Comparison of ENCODE assay signal across 15 mouse cellular contexts in the genomic region with DNA sequence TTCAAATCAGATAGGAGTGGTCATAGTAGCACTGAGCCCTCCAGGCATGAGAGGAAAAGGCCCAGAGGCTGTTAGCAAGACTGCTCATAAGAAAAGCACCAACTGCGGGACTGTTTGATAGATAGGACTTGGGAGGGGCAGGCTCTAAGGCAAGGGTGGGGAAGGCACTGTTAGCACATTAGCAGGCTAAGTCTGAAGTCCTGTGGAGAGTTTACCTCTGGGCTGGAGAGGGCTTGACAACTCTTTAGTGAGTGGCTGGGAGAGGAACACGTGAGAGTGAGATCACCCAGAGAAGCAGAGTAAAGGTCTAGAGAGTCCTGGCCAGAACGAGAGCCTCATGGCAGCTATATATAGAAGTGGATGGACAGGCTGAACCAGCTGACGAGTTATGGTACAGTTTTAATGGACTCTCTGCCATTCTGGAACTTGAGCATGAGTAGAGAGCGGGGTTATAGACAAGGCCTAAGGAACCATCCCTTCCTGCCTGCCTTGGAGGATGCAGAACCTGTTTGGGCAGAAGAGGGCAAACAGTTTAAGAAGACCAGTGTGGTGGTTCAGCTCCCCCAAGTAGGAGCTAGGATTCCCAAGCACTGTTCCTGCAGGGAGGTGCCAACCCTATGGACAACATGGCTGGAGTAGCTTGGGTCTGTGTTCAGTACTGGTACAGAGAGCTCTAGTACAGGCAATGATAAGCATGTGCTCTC. TPM values are rescaled to one million over a fixed set of nuclear protein-coding genes. Genes with fewer than 3 reads are reported as not detected.
DNase-seq lines count a peak whose midpoint lies in the region; ATAC-seq lines count a peak whose summit lies in the region.
"Had no signal": no experiment of that assay in that cellular context is flagged by ENCODE, and none has a peak within 500 bp of the region (broad histone marks: within the 10 kb centered on the region; RNA-seq: fewer than 3 reads in every experiment).

No protein-coding gene starts in this region.

- DNase-seq in urinary bladder, postnatal 36 days (ENCODE audit: low spot score in 2 of 2): peak; percentile 37
- no peak for DNase-seq in urinary bladder, adult 2 months (ENCODE audit: low spot score)
- peak; percentile 79 for DNase-seq in lung, postnatal 36 days
- DNase-seq in retina, postnatal 1 day: no peak
- DNase-seq in frontal cortex, adult 2 months (ENCODE audit: extremely low spot score in 1 of 2, low spot score in 1 of 2): no peak
- DNase-seq in thymus, postnatal 25 days: no peak
- DNase-seq: B cell, adult 2 months; cerebellum, adult 9-10 months; forebrain, postnatal 0 days had no signal

- no peaks in the 10 kb centered on the region for H3K36me3 ChIP-seq in liver, embryonic 15.5 days (replicated peaks)
- H3K36me3 ChIP-seq in forebrain, embryonic 13.5 days (ENCODE audit: poor library complexity, severe bottlenecking): no peaks in the 10 kb centered on the region
- H3K36me3 ChIP-seq: G1E; midbrain, embryonic 13.5 days; neural tube, embryonic 12.5 days had no signal

- no peaks in the 10 kb centered on the region for H3K9me3 ChIP-seq in liver, embryonic 15.5 days (replicated peaks)
- H3K9me3 ChIP-seq in forebrain, embryonic 13.5 days (replicated peaks): no peaks in the 10 kb centered on the region
- H3K9me3 ChIP-seq: G1E; midbrain, embryonic 13.5 days; neural tube, embryonic 12.5 days had no signal

- no peak overlapping the region for H3K4me2 ChIP-seq in liver, embryonic 15.5 days
- H3K4me2 ChIP-seq in forebrain, embryonic 13.5 days: no peak overlapping the region
- H3K4me2 ChIP-seq: midbrain, embryonic 13.5 days; neural tube, embryonic 12.5 days had no signal

- H3K27me3 ChIP-seq in liver, embryonic 15.5 days: no peaks in the 10 kb centered on the region
- no peaks in the 10 kb centered on the region for H3K27me3 ChIP-seq in forebrain, embryonic 13.5 days
- H3K27me3 ChIP-seq: midbrain, embryonic 13.5 days; neural tube, embryonic 12.5 days had no signal

- H3K9ac ChIP-seq in liver, embryonic 15.5 days: no peak overlapping the region
- H3K9ac ChIP-seq in forebrain, embryonic 13.5 days: no peak overlapping the region
- H3K9ac ChIP-seq: forebrain, postnatal 0 days; midbrain, embryonic 13.5 days; neural tube, embryonic 12.5 days had no signal

- H3K4me3 ChIP-seq in liver, embryonic 15.5 days (replicated peaks): no peak overlapping the region
- H3K4me3 ChIP-seq in forebrain, embryonic 13.5 days: no peak overlapping the region
- H3K4me3 ChIP-seq: midbrain, embryonic 13.5 days; neural tube, embryonic 12.5 days had no signal

- 40% methylated on average over 5 of the region's 5 CpGs for WGBS in liver, embryonic 15.5 days (ENCODE audit: insufficient replicate concordance)
- WGBS in forebrain, embryonic 13.5 days: 79% methylated on average over 5 of the region's 5 CpGs

- peaks cover 23% of the 10 kb centered on the region for H3K4me1 ChIP-seq in liver, embryonic 15.5 days (replicated peaks)
- H3K4me1 ChIP-seq in forebrain, embryonic 13.5 days: no peaks in the 10 kb centered on the region
- H3K4me1 ChIP-seq: midbrain, embryonic 13.5 days; neural tube, embryonic 12.5 days had no signal

- 0 out of 2 replicates have a peak overlapping the region, but pooled peaks have one; percentile 9 for H3K27ac ChIP-seq in liver, embryonic 15.5 days (replicated peaks)
- H3K27ac ChIP-seq in forebrain, embryonic 13.5 days: no peak overlapping the region
- H3K27ac ChIP-seq: midbrain, embryonic 13.5 days; neural tube, embryonic 12.5 days had no signal

- ATAC-seq in liver, embryonic 15.5 days (ENCODE audit: insufficient read depth): peak; percentile 85
- no peak for ATAC-seq in forebrain, embryonic 13.5 days
- ATAC-seq: forebrain, postnatal 0 days; midbrain, embryonic 13.5 days had no signal

RNA-seq across cellular contexts. Expression of gene Psd4, which starts 11.5 kb away (rescaled TPM):
- 17.9 and 22.3 TPM in 2 replicates for polyA plus RNA-seq in urinary bladder, adult 2 months (2012; rRNA removed)
- polyA plus RNA-seq in liver, embryonic 15.5 days (2015; fragmentation: Nextera tagmentation; extraction: Ambion mirVana): 7.6 and 8.1 TPM in 2 replicates
- 0.74 and 1.5 TPM in 2 replicates for polyA plus RNA-seq in frontal cortex, adult 2 months (2012; rRNA removed)
- polyA plus RNA-seq in forebrain, embryonic 13.5 days (2015; fragmentation: Nextera tagmentation; extraction: Ambion mirVana): 0.23 and 0.40 TPM in 2 replicates

RNA-seq across cellular contexts. Expression of gene Il1rn, which starts 42.2 kb away (rescaled TPM):
- polyA plus RNA-seq in urinary bladder, adult 2 months (2012; rRNA removed): 5.2 and 7.6 TPM in 2 replicates
- 8.2 and 12.0 TPM in 2 replicates for polyA plus RNA-seq in liver, embryonic 15.5 days (2015; fragmentation: Nextera tagmentation; extraction: Ambion mirVana)
- polyA plus RNA-seq in frontal cortex, adult 2 months (2012; rRNA removed): 0.08 and 0.27 TPM in 2 replicates
- polyA plus RNA-seq in forebrain, embryonic 13.5 days (2015; fragmentation: Nextera tagmentation; extraction: Ambion mirVana): not detected in 2 replicates
- polyA plus RNA-seq: embryonic facial prominence, embryonic 11.5 days; forebrain, postnatal 0 days; G1E had no signal

Comparison
In these comparisons a context has a peak if more than half of its experiments do, and no peak if none do; other contexts are left out.
1. DNase-seq: peak in urinary bladder, postnatal 36 days (2 of 2) and lung, postnatal 36 days (single experiment); none in urinary bladder, adult 2 months (single experiment), retina, postnatal 1 day (single experiment), frontal cortex, adult 2 months (0 of 2) and thymus, postnatal 25 days (single experiment).